Mouse (Mus musculus): ENCODE results near the gene Hspa1a. TPM values are rescaled to one million over a fixed set of nuclear protein-coding genes. Genes with fewer than 3 reads are reported as not detected.

Gene Hspa1a
- polyA plus RNA-seq (2012; fragmentation: generic; extraction: Trizol), result under 1 TPM; 0.08 to 0.32 TPM

GRCm38 (mm10) chr17:34972069-34972749, at the start of gene Hspa1a, which contains the start of gene Hspa1l:
TSS of gene Hspa1a (minus strand) at chr17:34972156.
TSS of gene Hspa1l (plus strand) at chr17:34972703.

GRCm38 (mm10) chr17:35016376-35016775, 44.4 kb upstream of the Hspa1a start, which contains the start of gene Vwa7:
TSS of gene Vwa7 (plus strand) at chr17:35016579.

GRCm38 (mm10) chr17:35000717-35001451, 28.9 kb upstream of the Hspa1a start, which contains the start of gene Vars:
TSS of gene Vars (plus strand) at chr17:35000987.

GRCm38 (mm10) chr17:34981690-34982180, 9.8 kb upstream of the Hspa1a start, which contains the start of gene Lsm2:
TSS of gene Lsm2 (plus strand) at chr17:34981862.

GRCm38 (mm10) chr17:34969822-34970221, 2.1 kb downstream of the Hspa1a start, which contains the start of gene Gm20481:
TSS of gene Gm20481 (plus strand) at chr17:34969912.

GRCm38 (mm10) chr17:34959130-34959778, 12.7 kb downstream of the Hspa1a start, which contains the start of gene Hspa1b:
TSS of gene Hspa1b (minus strand) at chr17:34959238.

GRCm38 (mm10) chr17:34931061-34931734, 40.8 kb downstream of the Hspa1a start, which contains the start of gene Neu1:
TSS of gene Neu1 (plus strand) at chr17:34931253.

Other genes with a start within 250 kb of the Hspa1a start
- gene C4b, start 228.3 kb downstream of the Hspa1a start, polyA plus RNA-seq (2012; fragmentation: generic; extraction: Trizol), result 1 to 10 TPM in 1 of 2 experiments, under 1 TPM in 1; 0.07 to 1.3 TPM
- gene Cyp21a1, start 167.6 kb downstream of the Hspa1a start, polyA plus RNA-seq (2012; fragmentation: generic; extraction: Trizol), result under 1 TPM in 1 of 2 experiments, not detected in 1; 0.09 TPM
- 10 to 100 TPM; 38.4 to 44.5 TPM for gene Stk19, start 135.2 kb downstream of the Hspa1a start, polyA plus RNA-seq (2012; fragmentation: generic; extraction: Trizol)
- gene Dxo, start 135.1 kb downstream of the Hspa1a start, polyA plus RNA-seq (2012; fragmentation: generic; extraction: Trizol), result 10 to 100 TPM; 47.7 to 51.0 TPM
- 10 to 100 TPM; 19.7 to 48.2 TPM for gene Skiv2l, start 121.9 kb downstream of the Hspa1a start, polyA plus RNA-seq (2012; fragmentation: generic; extraction: Trizol)
- gene Nelfe, start 121.8 kb downstream of the Hspa1a start, polyA plus RNA-seq (2012; fragmentation: generic; extraction: Trizol), result 100 to 1,000 TPM in 1 of 2 experiments, 10 to 100 TPM in 1; 65.1 to 134 TPM
- 1 to 10 TPM in 1 of 2 experiments, under 1 TPM in 1; 0.09 to 1.2 TPM for gene Cfb, start 109.6 kb downstream of the Hspa1a start, polyA plus RNA-seq (2012; fragmentation: generic; extraction: Trizol)
- gene Zbtb12, start 92.7 kb downstream of the Hspa1a start, polyA plus RNA-seq (2012; fragmentation: generic; extraction: Trizol), result 10 to 100 TPM in 1 of 2 experiments, 1 to 10 TPM in 1; 7.9 to 21.3 TPM
- gene Gm20547, start 90.1 kb downstream of the Hspa1a start, polyA plus RNA-seq (2012; fragmentation: generic; extraction: Trizol), result not detected
- gene C2, start 73.9 kb downstream of the Hspa1a start, polyA plus RNA-seq (2012; fragmentation: generic; extraction: Trizol), result under 1 TPM; 0.44 to 0.51 TPM
- gene Ehmt2, start 73.7 kb downstream of the Hspa1a start, polyA plus RNA-seq (2012; fragmentation: generic; extraction: Trizol), result 100 to 1,000 TPM; 206 to 224 TPM
- gene Slc44a4, start 57.7 kb downstream of the Hspa1a start, polyA plus RNA-seq (2012; fragmentation: generic; extraction: Trizol), result not detected
- gene Neu1, start 40.9 kb downstream of the Hspa1a start, polyA plus RNA-seq (2012; fragmentation: generic; extraction: Trizol), result 10 to 100 TPM in 1 of 2 experiments, 1 to 10 TPM in 1; 6.2 to 20.0 TPM
- gene Hspa1b, start 12.9 kb downstream of the Hspa1a start, polyA plus RNA-seq (2012; fragmentation: generic; extraction: Trizol), result 10 to 100 TPM in 1 of 2 experiments, 1 to 10 TPM in 1; 5.1 to 34.0 TPM
- gene Gm20481, start 2.2 kb downstream of the Hspa1a start, polyA plus RNA-seq (2012; fragmentation: generic; extraction: Trizol), result not detected
- gene Hspa1l, start 547 bp upstream of the Hspa1a start, polyA plus RNA-seq (2012; fragmentation: generic; extraction: Trizol), result 1 to 10 TPM in 1 of 2 experiments, under 1 TPM in 1; 0.16 to 1.9 TPM
- 100 to 1,000 TPM in 1 of 2 experiments, 10 to 100 TPM in 1; 85.9 to 302 TPM for gene Lsm2, start 9.7 kb upstream of the Hspa1a start, polyA plus RNA-seq (2012; fragmentation: generic; extraction: Trizol)
- gene Vars, start 28.8 kb upstream of the Hspa1a start, polyA plus RNA-seq (2012; fragmentation: generic; extraction: Trizol), result 100 to 1,000 TPM; 118 to 278 TPM
- gene Vwa7, start 44.4 kb upstream of the Hspa1a start, polyA plus RNA-seq (2012; fragmentation: generic; extraction: Trizol), result under 1 TPM; 0.02 to 0.09 TPM
- gene Sapcd1, start 55.9 kb upstream of the Hspa1a start, polyA plus RNA-seq (2012; fragmentation: generic; extraction: Trizol), result 1 to 10 TPM in 1 of 2 experiments, under 1 TPM in 1; 0.81 to 2.6 TPM
- gene Msh5, start 74.6 kb upstream of the Hspa1a start, polyA plus RNA-seq (2012; fragmentation: generic; extraction: Trizol), result 1 to 10 TPM; 2.2 to 3.3 TPM
- 100 to 1,000 TPM; 603 to 758 TPM for gene Clic1, start 77.8 kb upstream of the Hspa1a start, polyA plus RNA-seq (2012; fragmentation: generic; extraction: Trizol)
- gene Ddah2, start 86.9 kb upstream of the Hspa1a start, polyA plus RNA-seq (2012; fragmentation: generic; extraction: Trizol), result 100 to 1,000 TPM in 1 of 2 experiments, 10 to 100 TPM in 1; 66.2 to 309 TPM
- 1 to 10 TPM in 1 of 2 experiments, under 1 TPM in 1; 0.11 to 1.9 TPM for gene Ly6g6c, start 93.2 kb upstream of the Hspa1a start, polyA plus RNA-seq (2012; fragmentation: generic; extraction: Trizol)
- under 1 TPM in 1 of 2 experiments, not detected in 1; 0.14 TPM for gene Mpig6b, start 94.0 kb upstream of the Hspa1a start, polyA plus RNA-seq (2012; fragmentation: generic; extraction: Trizol)
- gene Ly6g6e, start 104.7 kb upstream of the Hspa1a start, polyA plus RNA-seq (2012; fragmentation: generic; extraction: Trizol), result not detected
- gene Ly6g6d, start 105.9 kb upstream of the Hspa1a start, polyA plus RNA-seq (2012; fragmentation: generic; extraction: Trizol), result not detected
- not detected for gene Ly6g6f, start 113.5 kb upstream of the Hspa1a start, polyA plus RNA-seq (2012; fragmentation: generic; extraction: Trizol)
- gene Abhd16a, start 117.1 kb upstream of the Hspa1a start, polyA plus RNA-seq (2012; fragmentation: generic; extraction: Trizol), result 100 to 1,000 TPM in 1 of 2 experiments, 10 to 100 TPM in 1; 38.3 to 112 TPM
- gene Ly6g5c, start 136.1 kb upstream of the Hspa1a start, polyA plus RNA-seq (2012; fragmentation: generic; extraction: Trizol), result not detected
- under 1 TPM; 0.12 to 0.45 TPM for gene Ly6g5b, start 143.3 kb upstream of the Hspa1a start, polyA plus RNA-seq (2012; fragmentation: generic; extraction: Trizol)
- gene Gpank1, start 149.3 kb upstream of the Hspa1a start, polyA plus RNA-seq (2012; fragmentation: generic; extraction: Trizol), result 10 to 100 TPM; 21.2 to 31.6 TPM
- gene Csnk2b, start 149.9 kb upstream of the Hspa1a start, polyA plus RNA-seq (2012; fragmentation: generic; extraction: Trizol), result 100 to 1,000 TPM; 326 to 608 TPM
- gene D17H6S53E, start 154.2 kb upstream of the Hspa1a start, polyA plus RNA-seq (2012; fragmentation: generic; extraction: Trizol), result 10 to 100 TPM in 1 of 2 experiments, 1 to 10 TPM in 1; 6.0 to 17.0 TPM
- under 1 TPM in 1 of 2 experiments, not detected in 1; 0.44 TPM for gene Apom, start 159.9 kb upstream of the Hspa1a start, polyA plus RNA-seq (2012; fragmentation: generic; extraction: Trizol)
- gene Bag6, start 163.0 kb upstream of the Hspa1a start, polyA plus RNA-seq (2012; fragmentation: generic; extraction: Trizol), result 100 to 1,000 TPM; 261 to 413 TPM
- gene Prrc2a, start 192.7 kb upstream of the Hspa1a start, polyA plus RNA-seq (2012; fragmentation: generic; extraction: Trizol), result 100 to 1,000 TPM; 216 to 365 TPM
- gene Aif1, start 203.9 kb upstream of the Hspa1a start, polyA plus RNA-seq (2012; fragmentation: generic; extraction: Trizol), result under 1 TPM in 1 of 2 experiments, not detected in 1; 0.47 TPM
- gene Lst1, start 216.3 kb upstream of the Hspa1a start, polyA plus RNA-seq (2012; fragmentation: generic; extraction: Trizol), result 10 to 100 TPM in 1 of 2 experiments, 1 to 10 TPM in 1; 1.9 to 10.8 TPM
- under 1 TPM; 0.05 to 0.06 TPM for gene Ltb, start 222.3 kb upstream of the Hspa1a start, polyA plus RNA-seq (2012; fragmentation: generic; extraction: Trizol)
- gene Tnf, start 229.9 kb upstream of the Hspa1a start, polyA plus RNA-seq (2012; fragmentation: generic; extraction: Trizol), result not detected
- gene Lta, start 233.2 kb upstream of the Hspa1a start, polyA plus RNA-seq (2012; fragmentation: generic; extraction: Trizol), result under 1 TPM; 0.12 to 0.13 TPM
- under 1 TPM in 1 of 2 experiments, not detected in 1; 0.20 TPM for gene Gm16181, start 248.7 kb upstream of the Hspa1a start, polyA plus RNA-seq (2012; fragmentation: generic; extraction: Trizol)